Mouse (Mus musculus): ENCODE results near the gene Syngr3. TPM values are rescaled to one million over a fixed set of nuclear protein-coding genes. Genes with fewer than 3 reads are reported as not detected.

Gene Syngr3
- polyA plus RNA-seq (2015; fragmentation: Nextera tagmentation; extraction: Ambion mirVana), result 0.11 TPM in 2 replicates

DNA sequence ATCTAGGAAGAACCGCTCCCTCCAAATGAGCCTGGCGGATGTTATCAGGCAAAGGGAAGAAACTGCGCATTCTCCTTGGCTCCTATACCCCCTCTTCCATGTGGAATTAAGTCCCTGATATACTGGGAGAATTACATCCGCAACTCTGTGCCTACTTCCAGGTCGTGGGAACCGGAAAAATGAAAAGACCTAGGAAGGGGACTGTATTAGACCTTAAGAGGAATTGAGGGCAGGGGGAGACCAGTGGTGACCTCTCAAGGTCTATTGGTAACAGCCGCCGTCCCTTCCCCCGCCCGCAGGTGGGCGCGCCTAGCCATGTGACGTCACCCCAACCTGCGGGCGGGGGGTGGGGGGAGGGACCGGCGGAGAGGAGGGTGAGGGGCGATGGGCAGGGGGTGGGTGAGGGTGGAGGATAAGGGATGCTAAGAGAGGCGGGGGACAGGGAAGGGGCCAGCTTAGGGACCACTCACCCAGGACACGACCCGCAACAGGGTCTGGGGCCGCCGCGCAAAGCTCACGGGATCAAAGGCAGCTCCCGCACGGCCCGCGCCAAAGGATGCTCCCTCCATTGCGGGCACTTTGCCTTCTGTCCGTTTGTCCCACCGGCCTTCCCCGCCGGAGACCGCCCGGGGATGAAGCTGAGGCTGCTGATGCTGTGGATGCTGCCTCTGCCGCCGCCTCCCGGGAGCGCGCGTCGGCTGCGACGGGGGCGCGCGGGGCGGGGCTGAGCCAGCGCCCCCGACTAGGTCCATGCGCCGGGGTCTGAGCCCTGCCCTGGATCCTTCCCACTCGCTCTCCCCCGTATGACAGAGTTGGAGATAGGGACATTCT lies at the start of gene Syngr3:
Syngr3 (minus strand) TSS at position 705 of the 831 bp plus-strand sequence.
- TF ChIP-seq CTCF (IDR thresholded peaks at IDR 0.05; ENCODE audit: low read depth) (no peak), EP300 (IDR thresholded peaks at IDR 0.05; ENCODE audit: low read depth) (no peak)
- H3K4me2 ChIP-seq (ENCODE audit: low read depth, low read length), result peak within 1 kb of the TSS; percentile 57
- H3K4me3 ChIP-seq (ENCODE audit: low read depth, low read length), result peak within 1 kb of the TSS; percentile 34
- no peaks in the 10 kb centered on the region for H3K9me3 ChIP-seq (ENCODE audit: low read length)
- no peak within 1 kb of the TSS for H3K9ac ChIP-seq (replicated peaks)
- ATAC-seq (no peak), DNase-seq (no peak)
- 1% methylated on average over 47 of the region's 55 CpGs for WGBS (ENCODE audit: insufficient replicate concordance)
- no peak within 1 kb of the TSS for H3K27ac ChIP-seq (ENCODE audit: low read depth)
- peaks cover 18% of the 10 kb centered on the region for H3K4me1 ChIP-seq (ENCODE audit: insufficient read depth)
- peaks cover 15% of the 10 kb centered on the region; the same call in 1 of the 2 replicates for H3K36me3 ChIP-seq (replicated peaks; ENCODE audit: insufficient read depth, low read length)
- H3K27me3 ChIP-seq (ENCODE audit: insufficient read depth, low read length), result peaks cover 41% of the 10 kb centered on the region

DNA sequence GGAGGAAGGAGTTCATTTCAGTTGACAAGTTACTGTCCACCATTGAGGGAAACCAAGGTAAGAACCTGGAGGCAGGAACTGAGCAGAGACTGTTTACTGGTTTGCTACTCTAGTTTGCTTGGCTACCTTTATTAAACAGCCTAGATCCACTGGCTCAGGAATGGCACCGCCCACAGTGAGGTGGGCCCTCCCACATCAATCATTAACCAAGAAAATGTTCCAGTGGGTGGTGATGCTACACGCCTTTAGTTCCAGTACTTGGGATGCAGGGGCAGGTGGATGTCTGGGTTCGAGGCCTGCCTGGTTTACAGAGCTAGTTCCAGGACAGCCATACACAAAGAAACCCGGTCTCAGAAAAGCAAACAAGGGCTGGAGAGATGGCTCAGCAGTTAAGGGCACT lies 48.5 kb upstream of the Syngr3 start:
- ATAC-seq, result no peak
- peak; percentile 60 for DNase-seq
- WGBS (ENCODE audit: insufficient replicate concordance), result 62% methylated on average over 4 of the region's 4 CpGs
- Histone ChIP-seq H3K9me3 (ENCODE audit: low read length) (no peaks in the 10 kb centered on the region), H3K4me1 (ENCODE audit: insufficient read depth) (peaks cover 36% of the 10 kb centered on the region), H3K36me3 (replicated peaks; ENCODE audit: insufficient read depth, low read length) (peaks cover 30% of the 10 kb centered on the region), H3K4me2 (ENCODE audit: low read depth, low read length) (peak overlapping the region; percentile 98), H3K9ac (replicated peaks) (peak overlapping the region; percentile 92), H3K4me3 (ENCODE audit: low read depth, low read length) (peak overlapping the region; percentile 90), H3K27ac (ENCODE audit: low read depth) (peak overlapping the region; percentile 98), H3K27me3 (ENCODE audit: insufficient read depth, low read length) (no peaks in the 10 kb centered on the region)
- TF ChIP-seq EP300 (IDR thresholded peaks at IDR 0.05; ENCODE audit: low read depth) (no peak), CTCF (IDR thresholded peaks at IDR 0.05; ENCODE audit: low read depth) (no peak)

DNA sequence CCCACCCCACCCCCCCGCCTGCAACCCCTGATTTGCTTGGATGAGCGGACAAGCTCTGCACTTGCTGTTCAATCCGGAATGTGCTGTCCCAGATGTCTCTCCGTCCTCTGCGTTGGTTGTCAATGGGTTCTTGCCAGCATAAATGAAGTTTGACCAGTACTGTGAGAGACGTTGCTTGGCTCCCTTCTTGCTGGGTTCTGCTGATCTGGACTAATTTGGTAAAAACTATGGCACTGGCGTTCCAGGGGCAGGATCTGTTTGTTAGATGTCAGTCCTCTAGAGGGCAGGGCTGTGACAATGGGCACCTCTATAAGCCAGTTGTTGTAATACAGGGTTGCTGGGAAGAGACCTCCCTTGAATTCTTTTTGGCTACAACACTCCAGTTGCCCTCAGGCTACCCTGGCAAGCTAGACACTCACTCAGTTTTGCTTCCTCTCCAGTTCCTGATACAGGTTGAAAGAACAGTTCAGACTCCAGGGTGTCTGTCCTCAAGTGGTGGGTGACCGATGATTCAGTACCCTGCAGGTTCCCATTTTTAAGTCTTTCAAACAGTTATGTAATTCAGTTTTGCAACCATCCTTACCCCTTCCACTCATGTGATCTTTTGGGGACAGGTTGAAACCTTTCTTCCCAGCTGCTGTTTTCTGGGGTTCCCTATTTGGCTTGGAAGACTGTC lies 47.5 kb upstream of the Syngr3 start:
- no peak for TF ChIP-seq EP300 (IDR thresholded peaks at IDR 0.05; ENCODE audit: low read depth)
- TF ChIP-seq CTCF (IDR thresholded peaks at IDR 0.05; ENCODE audit: low read depth), result peak; percentile 46
- ATAC-seq (peak; percentile 6; the same call in 1 of the 2 replicates), DNase-seq (peak; percentile 36)
- 20% methylated on average over 8 of the region's 8 CpGs for WGBS (ENCODE audit: insufficient replicate concordance)
- peak overlapping the region; percentile 92 for H3K9ac ChIP-seq (replicated peaks)
- no peaks in the 10 kb centered on the region for H3K9me3 ChIP-seq (ENCODE audit: low read length)
- H3K4me3 ChIP-seq (ENCODE audit: low read depth, low read length), result peak overlapping the region; percentile 90
- H3K27me3 ChIP-seq (ENCODE audit: insufficient read depth, low read length), result no peaks in the 10 kb centered on the region
- H3K4me1 ChIP-seq (ENCODE audit: insufficient read depth), result peaks cover 30% of the 10 kb centered on the region
- H3K4me2 ChIP-seq (ENCODE audit: low read depth, low read length), result peak overlapping the region; percentile 98
- peak overlapping the region; percentile 98 for H3K27ac ChIP-seq (ENCODE audit: low read depth)
- H3K36me3 ChIP-seq (replicated peaks; ENCODE audit: insufficient read depth, low read length), result peaks cover 24% of the 10 kb centered on the region

DNA sequence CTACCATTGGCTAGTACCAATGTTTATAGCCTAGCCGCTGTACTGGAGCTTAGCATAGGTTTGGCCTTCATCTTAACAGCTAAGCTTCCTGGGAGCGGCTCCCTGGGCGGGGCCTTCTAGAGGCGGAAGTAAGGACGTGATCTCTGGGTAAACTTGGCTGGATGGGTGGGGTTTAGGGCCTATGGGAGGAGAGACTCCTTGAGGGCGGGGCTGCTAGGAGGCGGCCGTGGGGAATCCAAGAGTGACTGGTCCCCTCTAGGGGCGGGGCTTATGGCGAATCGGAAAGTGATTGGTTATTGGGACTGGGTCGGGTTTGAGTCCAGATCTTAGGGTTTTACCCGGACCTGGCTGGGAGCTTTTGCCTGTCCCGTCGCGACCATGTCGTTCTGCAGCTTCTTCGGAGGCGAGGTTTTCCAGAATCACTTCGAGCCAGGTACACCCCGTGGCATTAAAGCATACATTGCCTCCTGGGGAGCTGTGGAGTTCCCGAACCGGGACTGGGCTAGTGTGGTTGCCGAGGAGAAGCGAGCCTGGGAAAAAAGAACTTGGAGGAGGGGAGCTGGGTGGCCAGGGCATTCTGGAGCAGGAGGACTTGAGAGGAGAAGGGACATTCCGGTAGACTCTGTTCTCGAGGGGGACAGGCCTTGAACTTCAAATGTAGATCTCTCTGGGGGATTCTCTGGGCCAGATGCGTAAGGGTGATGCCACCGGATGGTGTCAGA lies 46.7 kb upstream of the Syngr3 start, which contains the start of gene Msrb1:
Msrb1 (plus strand) TSS at position 313 of the 722 bp plus-strand sequence.
- Histone ChIP-seq H3K27ac (ENCODE audit: low read depth) (peak within 1 kb of the TSS; percentile 98), H3K4me1 (ENCODE audit: insufficient read depth) (peaks cover 27% of the 10 kb centered on the region)
- DNase-seq, result peak; percentile 99

DNA sequence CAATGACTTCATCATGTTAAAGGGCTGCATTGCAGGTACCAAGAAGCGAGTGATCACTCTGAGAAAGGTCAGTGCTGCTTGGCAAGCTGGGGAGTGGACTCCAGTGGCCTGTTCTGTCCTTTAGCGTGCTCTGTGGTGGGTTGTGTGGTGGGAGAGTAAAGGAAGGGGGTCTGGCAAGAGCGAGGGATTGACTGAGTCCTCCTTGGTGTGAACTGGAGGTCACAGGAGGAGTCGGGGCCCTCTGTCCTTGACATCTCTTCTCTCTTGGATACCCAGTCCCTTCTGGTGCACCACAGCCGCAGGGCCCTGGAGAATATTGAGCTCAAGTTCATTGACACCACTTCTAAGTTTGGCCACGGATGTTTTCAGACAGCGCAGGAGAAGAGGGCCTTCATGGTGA lies 45.7 kb upstream of the Syngr3 start:
- Histone ChIP-seq H3K4me3 (ENCODE audit: low read depth, low read length) (peak overlapping the region; percentile 90), H3K4me2 (ENCODE audit: low read depth, low read length) (peak overlapping the region; percentile 98), H3K27ac (ENCODE audit: low read depth) (peak overlapping the region; percentile 78), H3K4me1 (ENCODE audit: insufficient read depth) (peaks cover 27% of the 10 kb centered on the region), H3K9me3 (ENCODE audit: low read length) (no peaks in the 10 kb centered on the region), H3K36me3 (replicated peaks; ENCODE audit: insufficient read depth, low read length) (peaks cover 13% of the 10 kb centered on the region), H3K27me3 (ENCODE audit: insufficient read depth, low read length) (no peaks in the 10 kb centered on the region), H3K9ac (replicated peaks) (peak overlapping the region; percentile 92)
- TF ChIP-seq CTCF (IDR thresholded peaks at IDR 0.05; ENCODE audit: low read depth) (no peak), EP300 (IDR thresholded peaks at IDR 0.05; ENCODE audit: low read depth) (no peak)
- 82% methylated on average over 7 of the region's 7 CpGs for WGBS (ENCODE audit: insufficient replicate concordance)
- ATAC-seq, result no peak
- peak; percentile 15 for DNase-seq

More for the DNA sequence above, 46.7 kb upstream of the Syngr3 start, which contains the start of gene Msrb1:
- Histone ChIP-seq H3K9me3 (ENCODE audit: low read length) (no peaks in the 10 kb centered on the region), H3K4me3 (ENCODE audit: low read depth, low read length) (peak within 1 kb of the TSS; percentile 90), H3K27me3 (ENCODE audit: insufficient read depth, low read length) (no peaks in the 10 kb centered on the region), H3K9ac (replicated peaks) (peak within 1 kb of the TSS; percentile 92), H3K4me2 (ENCODE audit: low read depth, low read length) (peak within 1 kb of the TSS; percentile 98), H3K36me3 (replicated peaks; ENCODE audit: insufficient read depth, low read length) (peaks cover 20% of the 10 kb centered on the region)
- peak; percentile 96 for ATAC-seq
- no peak for TF ChIP-seq CTCF (IDR thresholded peaks at IDR 0.05; ENCODE audit: low read depth)
- TF ChIP-seq EP300 (IDR thresholded peaks at IDR 0.05; ENCODE audit: low read depth), result no peak; the same call in 1 of the 2 replicates
- under 1% methylated on average over 29 of the region's 29 CpGs for WGBS (ENCODE audit: insufficient replicate concordance)
